Mouse (Mus musculus) CD8-positive naive resting alpha-beta T cell, adult 2 months (primary cell): ENCODE results near the gene Psmd1.
"Not testable (repeated sequence)": the region's sequence is repeated elsewhere in the genome, so short reads cannot be mapped to it uniquely, and the experiment has no call there.

Source experiments
- DNase-seq, 2 experiments: peaks; one replicate each; pipeline ENCODE4 v3.0.0; 2022; ENCODE audit warnings: low read depth in 2 of 2, low spot score in 2 of 2

Psmd1 gene

GRCm38 (mm10) chr1:86064271-86064991 is at the start of gene Psmd1:
Gene Psmd1, plus strand, starts transcription at chr1:86064387.
- peak; percentile 89 to 94 for DNase-seq

GRCm38 (mm10) chr1:86015758-86016157 is 48.4 kb upstream of the Psmd1 start:
- not testable (repeated sequence) for DNase-seq

GRCm38 (mm10) chr1:86016516-86016915 is 47.7 kb upstream of the Psmd1 start, which contains the start of gene Spata3:
Gene Spata3, plus strand, starts transcription at chr1:86016816.
- DNase-seq, result no peak

- DNase-seq, result peak; percentile 42 to 59
These were observed 45.7 kb upstream of the Psmd1 start for GRCm38 (mm10) chr1:86018235-86019055.

- DNase-seq, result no peak
These were observed 42.7 kb upstream of the Psmd1 start for GRCm38 (mm10) chr1:86021365-86021989.

- no peak for DNase-seq
These were observed 31.8 kb upstream of the Psmd1 start for GRCm38 (mm10) chr1:86032273-86032987.

GRCm38 (mm10) chr1:86038191-86038951 is 25.8 kb upstream of the Psmd1 start:
- DNase-seq, result no peak

GRCm38 (mm10) chr1:86040131-86040530 is 24.1 kb upstream of the Psmd1 start:
- DNase-seq, result no peak

GRCm38 (mm10) chr1:86040817-86041216 is 23.4 kb upstream of the Psmd1 start:
- DNase-seq, result no peak

- no peak for DNase-seq
These were observed 19.1 kb upstream of the Psmd1 start for GRCm38 (mm10) chr1:86045056-86045455.

- DNase-seq, result no peak
These were observed 18.1 kb upstream of the Psmd1 start, which contains the start of gene 2810459M11Rik for GRCm38 (mm10) chr1:86045848-86046805. Gene 2810459M11Rik, plus strand, starts transcription at chr1:86045863.

- no peak for DNase-seq
These were observed 17.2 kb upstream of the Psmd1 start for GRCm38 (mm10) chr1:86046833-86047563.

GRCm38 (mm10) chr1:86048231-86048630 is 16.0 kb upstream of the Psmd1 start:
- no peak for DNase-seq

GRCm38 (mm10) chr1:86048744-86049143 is 15.4 kb upstream of the Psmd1 start:
- DNase-seq, result no peak

- no peak for DNase-seq
These were observed 10.8 kb upstream of the Psmd1 start for GRCm38 (mm10) chr1:86053198-86053921.

- DNase-seq, result no peak
These were observed 9.2 kb upstream of the Psmd1 start for GRCm38 (mm10) chr1:86054943-86055342.

- DNase-seq, result no peak
These were observed 7.9 kb upstream of the Psmd1 start for GRCm38 (mm10) chr1:86056284-86056683.
